Mouse (Mus musculus) forebrain, embryonic 11.5 days (tissue): ENCODE data around the gene Meox1. TPM values are rescaled to one million over a fixed set of nuclear protein-coding genes. Genes with fewer than 3 reads are reported as not detected.
A peak's percentile ranks its signal among the peaks of the same experiment; 100 is the strongest.

ENCODE experiments used
- ATAC-seq: fragments of 200-750 bp; cut with Nextera tagmentation; replicated peaks from 2 replicates; pipeline ENCODE4 v1.8.0; 2017; ENCODE audit warnings: moderate TSS enrichment; ENCODE audit not compliant: low FRiP score
- DNase-seq: peaks from one replicate; pipeline ENCODE4 v3.0.0-alpha.2; 2017; ENCODE audit warnings: low spot score
- H3K27ac ChIP-seq: fragments of 300-500 bp; sonication (generic); 2 replicates; pipeline ENCODE4 v1.5.1; 2014; ENCODE audit warnings: low read depth, low read length
- H3K27me3 ChIP-seq: fragments of 300-500 bp; sonication (generic); 2 replicates; pipeline ENCODE4 v1.6.1; 2014; ENCODE audit warnings: mild to moderate bottlenecking, low read length, mixed read lengths; ENCODE audit not compliant: control insufficient read depth, insufficient read depth
- H3K36me3 ChIP-seq: fragments of 300-500 bp; sonication (generic); 2 replicates; pipeline ENCODE4 v1.6.1; 2014; ENCODE audit warnings: mild to moderate bottlenecking, low read length, moderate library complexity, mixed read lengths; ENCODE audit not compliant: control insufficient read depth, insufficient read depth
- H3K4me1 ChIP-seq: fragments of 300-500 bp; sonication (generic); replicated peaks from 2 replicates; pipeline ENCODE4 v1.6.1; 2014; ENCODE audit warnings: low read length, mixed read lengths; ENCODE audit not compliant: control insufficient read depth, insufficient read depth
- H3K4me2 ChIP-seq: fragments of 300-500 bp; sonication (generic); 2 replicates; pipeline ENCODE4 v1.6.1; 2014; ENCODE audit warnings: low read depth, mild to moderate bottlenecking, low read length, moderate library complexity, mixed read lengths; ENCODE audit not compliant: severe bottlenecking
- H3K4me3 ChIP-seq: fragments of 300-500 bp; sonication (generic); 2 replicates; pipeline ENCODE4 v1.5.1; 2014; ENCODE audit warnings: low read depth, low read length
- H3K9ac ChIP-seq: fragments of 300-500 bp; sonication (generic); 2 replicates; pipeline ENCODE4 v1.6.1; 2014; ENCODE audit warnings: low read length
- H3K9me3 ChIP-seq: fragments of 300-500 bp; sonication (generic); 2 replicates; pipeline ENCODE4 v1.6.1; 2016; ENCODE audit warnings: low read length, mixed read lengths; ENCODE audit not compliant: control insufficient read depth
- WGBS: fragments of 180-500 bp; shearing (Covaris S2); extraction: QIAGEN DNeasy Blood & Tissue Kit; methylation state at CpG from one replicate; pipeline ENCODE4 v1.1.7; 2014; 5-methylcytosine and 5-hydroxymethylcytosine counted together
- polyA plus RNA-seq: library from polyadenylated mRNA; unstranded; fragments of >200 nt; fragmentation: Nextera tagmentation; extraction: Ambion mirVana; gene quantifications from 2 replicates; pipeline ENCODE4 v1.2.1, GENCODE M21; 2014

The Meox1 gene
- polyA plus RNA-seq, 1 experiment from 2014 or later, result 0.21 TPM

GRCm38 (mm10) chr11:101925636-101926035 lies 31.5 kb upstream of the Meox1 start:
- no peaks in the 10 kb centered on the region for H3K36me3 ChIP-seq
- no peaks in the 10 kb centered on the region for H3K9me3 ChIP-seq
- WGBS, result 75% methylated on average over 6 of the region's 6 CpGs
- no peak overlapping the region for H3K27ac ChIP-seq
- no peak overlapping the region for H3K4me3 ChIP-seq
- no peaks in the 10 kb centered on the region for H3K27me3 ChIP-seq
- H3K4me2 ChIP-seq, result no peak overlapping the region
- ATAC-seq, result no peak
- no peak for DNase-seq
- H3K9ac ChIP-seq, result no peak overlapping the region
- no peaks in the 10 kb centered on the region; the same call in 1 of the 2 replicates for H3K4me1 ChIP-seq

GRCm38 (mm10) chr11:101924441-101924976 lies 30.3 kb upstream of the Meox1 start:
- ATAC-seq (no peak), DNase-seq (no peak)
- no peak overlapping the region for H3K27ac ChIP-seq
- no peaks in the 10 kb centered on the region for H3K36me3 ChIP-seq
- 79% methylated on average over 17 of the region's 19 CpGs for WGBS
- no peaks in the 10 kb centered on the region for H3K27me3 ChIP-seq
- H3K4me2 ChIP-seq, result no peak overlapping the region
- no peaks in the 10 kb centered on the region; the same call in 1 of the 2 replicates for H3K4me1 ChIP-seq
- no peaks in the 10 kb centered on the region for H3K9me3 ChIP-seq
- H3K9ac ChIP-seq, result no peak overlapping the region
- H3K4me3 ChIP-seq, result no peak overlapping the region

GRCm38 (mm10) chr11:101923988-101924387 lies 29.8 kb upstream of the Meox1 start:
- H3K36me3 ChIP-seq, result no peaks in the 10 kb centered on the region
- no peak overlapping the region for H3K27ac ChIP-seq
- no peaks in the 10 kb centered on the region; the same call in 1 of the 2 replicates for H3K4me1 ChIP-seq
- H3K4me2 ChIP-seq, result no peak overlapping the region
- no peak overlapping the region for H3K4me3 ChIP-seq
- 73% methylated on average over 6 of the region's 6 CpGs for WGBS
- H3K9ac ChIP-seq, result no peak overlapping the region
- no peak for ATAC-seq
- H3K9me3 ChIP-seq, result no peaks in the 10 kb centered on the region
- DNase-seq, result no peak
- H3K27me3 ChIP-seq, result no peaks in the 10 kb centered on the region

- H3K4me1 ChIP-seq, result no peaks in the 10 kb centered on the region
- no peaks in the 10 kb centered on the region for H3K36me3 ChIP-seq
- ATAC-seq (no peak), DNase-seq (no peak)
- H3K4me2 ChIP-seq, result no peak overlapping the region
- no peak overlapping the region for H3K27ac ChIP-seq
- 87% methylated on average over 12 of the region's 12 CpGs for WGBS
- H3K9me3 ChIP-seq, result no peaks in the 10 kb centered on the region
- H3K9ac ChIP-seq, result no peak overlapping the region
- no peak overlapping the region for H3K4me3 ChIP-seq
- no peaks in the 10 kb centered on the region for H3K27me3 ChIP-seq
These were observed 27.3 kb upstream of the Meox1 start for GRCm38 (mm10) chr11:101921361-101921952.

- no peaks in the 10 kb centered on the region for H3K9me3 ChIP-seq
- H3K4me2 ChIP-seq, result no peak overlapping the region
- no peak overlapping the region for H3K4me3 ChIP-seq
- H3K4me1 ChIP-seq, result no peaks in the 10 kb centered on the region
- WGBS, result 1% methylated on average over 6 of the region's 6 CpGs
- H3K27ac ChIP-seq, result no peak overlapping the region
- no peak overlapping the region for H3K9ac ChIP-seq
- no peaks in the 10 kb centered on the region for H3K27me3 ChIP-seq
- peak; percentile 86 for DNase-seq
- no peaks in the 10 kb centered on the region for H3K36me3 ChIP-seq
- no peak for ATAC-seq
These were observed 25.5 kb upstream of the Meox1 start for GRCm38 (mm10) chr11:101919660-101920059.

GRCm38 (mm10) chr11:101918609-101919008 lies 24.4 kb upstream of the Meox1 start:
- DNase-seq, result no peak
- WGBS, result 66% methylated on average over 3 of the region's 3 CpGs
- H3K4me1 ChIP-seq, result no peaks in the 10 kb centered on the region

GRCm38 (mm10) chr11:101916772-101917171 lies 22.6 kb upstream of the Meox1 start:
- Histone ChIP-seq H3K27ac (no peak overlapping the region), H3K36me3 (no peaks in the 10 kb centered on the region), H3K4me3 (no peak overlapping the region), H3K4me2 (no peak overlapping the region), H3K27me3 (no peaks in the 10 kb centered on the region), H3K9ac (no peak overlapping the region), H3K9me3 (no peaks in the 10 kb centered on the region), H3K4me1 (no peaks in the 10 kb centered on the region)
- no peak for ATAC-seq
- no peak for DNase-seq
- WGBS, result 68% methylated on average over 3 of the region's 3 CpGs

More at GRCm38 (mm10) chr11:101918609-101919008, 24.4 kb upstream of the Meox1 start:
- Histone ChIP-seq H3K36me3 (no peaks in the 10 kb centered on the region), H3K9ac (no peak overlapping the region), H3K27ac (no peak overlapping the region), H3K4me2 (no peak overlapping the region), H3K9me3 (no peaks in the 10 kb centered on the region), H3K27me3 (no peaks in the 10 kb centered on the region), H3K4me3 (no peak overlapping the region)
- ATAC-seq, result no peak

- H3K4me3 ChIP-seq, result no peak overlapping the region
- DNase-seq (no peak), ATAC-seq (no peak)
- H3K27ac ChIP-seq, result no peak overlapping the region
- H3K4me1 ChIP-seq, result no peaks in the 10 kb centered on the region
- no peaks in the 10 kb centered on the region for H3K9me3 ChIP-seq
- H3K9ac ChIP-seq, result no peak overlapping the region
- no peak overlapping the region for H3K4me2 ChIP-seq
- H3K36me3 ChIP-seq, result no peaks in the 10 kb centered on the region
- H3K27me3 ChIP-seq, result peaks cover 2% of the 10 kb centered on the region; the same call in 1 of the 2 replicates
- WGBS, result 61% methylated on average over 8 of the region's 8 CpGs
These were observed 19.4 kb upstream of the Meox1 start for GRCm38 (mm10) chr11:101913591-101913990.
